Mouse (Mus musculus) Muller cell, postnatal 12 days (primary cell): ENCODE data around the gene Olfr1256.

Source experiments
- DNase-seq: peaks from one replicate; pipeline ENCODE4 v3.0.0-alpha.2; 2015; ENCODE audit errors: inconsistent ontology term

The Olfr1256 gene

DNA sequence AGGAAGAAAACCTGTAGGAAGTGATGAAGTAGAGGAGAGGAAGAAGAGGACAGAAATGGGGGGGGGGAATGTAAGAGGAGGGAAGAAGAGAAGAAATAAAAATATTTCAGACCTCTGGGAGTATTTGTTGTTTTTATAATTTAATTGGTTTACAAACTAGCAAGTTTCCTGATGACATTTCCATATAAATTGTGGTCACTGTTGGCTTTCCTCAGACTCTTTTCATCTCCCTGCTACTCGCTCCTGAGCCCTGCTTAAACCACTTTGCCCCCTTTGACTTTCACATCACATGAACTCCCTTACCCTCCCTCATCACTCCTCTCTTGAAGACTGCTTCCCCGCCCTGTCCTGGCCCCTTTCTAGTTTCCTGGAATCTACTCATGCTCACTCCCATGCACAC is at the start of gene Olfr1256:
TSS of gene Olfr1256 (minus strand) at position 101 of the 400 bp plus-strand sequence.
- no peak for DNase-seq

DNA sequence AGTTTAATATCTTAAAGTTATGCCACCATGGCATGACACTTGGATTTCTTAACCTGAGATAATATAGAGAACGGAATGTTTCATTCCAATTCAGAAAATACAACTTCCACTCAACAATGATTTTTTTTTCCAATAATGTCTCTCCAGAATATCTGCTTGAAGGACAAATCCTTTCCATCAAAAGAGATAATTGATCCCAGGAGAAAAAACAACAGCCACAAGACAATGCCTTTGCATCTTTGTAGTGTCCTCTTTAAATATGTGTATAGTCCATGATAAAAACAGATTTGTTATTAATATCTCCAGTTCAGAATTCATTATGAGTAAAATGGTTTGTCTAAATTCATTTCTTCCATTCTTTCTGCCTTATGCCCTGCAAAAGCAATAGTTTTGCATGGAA is 36.8 kb upstream of the Olfr1256 start, which contains the start of gene Olfr1257:
TSS of gene Olfr1257 (plus strand) at position 301 of the 400 bp plus-strand sequence.
- DNase-seq, result no peak

- DNase-seq, result no peak
These were observed 7.9 kb upstream of the Olfr1256 start for GRCm38 (mm10) chr2:89849230-89849629.

GRCm38 (mm10) chr2:89848105-89848504 is 6.8 kb upstream of the Olfr1256 start, which contains the start of gene Olfr48:
Gene Olfr48 (minus strand): TSS chr2:89848205.
- no peak for DNase-seq

GRCm38 (mm10) chr2:89820216-89820615 is 21.1 kb downstream of the Olfr1256 start:
- no peak for DNase-seq

DNA sequence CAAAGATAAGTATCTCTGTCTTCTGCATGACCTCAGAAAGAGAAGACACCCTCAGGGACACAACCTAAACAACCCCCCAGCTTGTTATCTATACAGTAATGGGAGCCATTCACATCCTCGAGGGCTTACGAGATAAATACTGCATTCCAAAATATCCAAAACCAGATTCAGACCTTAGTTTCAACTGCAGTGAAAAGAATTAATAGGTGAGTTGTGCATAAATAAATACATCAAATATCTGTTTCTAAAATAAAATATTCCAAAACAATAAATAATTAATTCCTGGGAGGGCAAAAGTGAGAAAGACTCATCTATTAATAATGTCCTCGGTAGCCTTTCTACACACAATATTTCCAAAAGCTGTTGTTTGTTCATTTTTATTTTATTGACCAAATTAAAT is 29.6 kb downstream of the Olfr1256 start, which contains the start of gene Olfr1255:
TSS of gene Olfr1255 (plus strand) at position 301 of the 400 bp plus-strand sequence.
- no peak for DNase-seq

- DNase-seq, result no peak
These were observed 30.6 kb downstream of the Olfr1256 start for GRCm38 (mm10) chr2:89810751-89811150.

DNA sequence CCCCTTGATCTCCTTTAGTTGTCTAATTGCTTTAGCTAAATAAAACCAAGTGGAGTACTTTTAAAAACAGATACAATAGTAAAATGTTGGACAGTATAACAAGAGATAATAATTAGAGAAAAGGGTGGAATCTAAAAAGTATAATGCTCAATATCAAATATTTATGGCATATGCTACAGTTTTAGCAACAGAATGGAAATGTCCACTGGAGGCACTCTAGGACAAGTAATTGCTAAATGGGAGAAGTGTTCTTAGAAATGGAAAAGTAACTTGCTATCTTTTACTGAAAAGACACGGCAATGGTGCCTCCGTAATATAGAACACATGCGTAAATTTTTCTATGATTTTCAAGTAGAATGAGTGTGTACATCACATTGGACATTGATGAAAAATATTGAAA is 41.8 kb downstream of the Olfr1256 start:
- DNase-seq, result no peak

DNA sequence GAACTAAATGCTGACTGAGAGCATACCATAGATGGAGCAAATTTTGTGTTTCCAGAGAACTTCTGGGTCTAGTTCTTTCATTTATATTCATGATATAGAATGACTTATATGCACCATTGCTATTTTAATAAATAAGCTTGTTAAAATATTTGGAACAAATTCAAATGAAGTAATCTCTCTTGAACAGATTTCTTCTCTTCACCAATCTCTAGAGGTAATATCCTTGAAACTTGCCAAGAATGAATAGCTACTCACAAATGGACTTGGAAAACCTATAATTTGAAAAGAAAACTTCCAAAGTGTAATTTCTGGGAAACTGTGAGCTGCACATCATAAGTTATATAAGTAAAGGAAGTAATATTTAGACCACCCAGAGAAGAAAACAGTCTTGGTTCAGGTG is 47.8 kb downstream of the Olfr1256 start, which contains the start of gene Olfr1254:
TSS of gene Olfr1254 (minus strand) at position 101 of the 400 bp plus-strand sequence.
- DNase-seq, result no peak
